Mouse (Mus musculus) stomach, postnatal 0 days (tissue): ENCODE measurements around the gene Kalrn.

Experiments
- CTCF ChIP-seq: IDR thresholded peaks from 2 replicates; pipeline ENCODE4 v1.5.1; 2016; ENCODE audit warnings: antibody characterized with exemption, low read depth, mild to moderate bottlenecking, moderate library complexity
- EP300 ChIP-seq: optimal IDR thresholded peaks from 2 replicates; pipeline ENCODE3; 2016; ENCODE audit warnings: antibody characterized with exemption

DNA sequence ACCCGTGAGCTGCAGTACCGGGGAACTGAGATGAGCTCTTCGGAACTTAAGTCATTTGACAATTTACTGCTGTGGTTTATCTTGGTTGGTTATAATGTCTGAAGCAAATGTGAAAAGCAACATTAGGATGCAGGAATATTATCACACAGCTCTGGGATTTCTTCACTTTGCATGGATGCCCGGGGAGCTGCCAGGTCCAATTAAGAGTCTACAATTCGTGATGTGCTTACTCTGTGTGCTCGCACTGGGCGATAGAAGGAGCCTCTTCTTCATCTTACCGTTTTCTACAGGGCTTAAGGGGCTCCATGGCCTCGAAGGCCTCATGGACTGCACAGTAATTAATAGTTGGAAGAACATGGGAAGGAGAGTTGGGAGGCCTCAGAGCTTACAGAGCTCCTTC is 450.8 kb downstream of the Kalrn start:
- no peak for TF ChIP-seq EP300
- no peak for TF ChIP-seq CTCF
